Mouse (Mus musculus) urinary bladder, postnatal 10 days (tissue): ENCODE measurements around the gene Eif2b4.

Source experiments
- DNase-seq: peaks from one replicate; pipeline ENCODE4 v3.0.0; 2022; ENCODE audit warnings: low spot score

The Eif2b4 gene

GRCm38 (mm10) chr5:31199893-31200292 lies 6.7 kb upstream of the Eif2b4 start:
- no peak for DNase-seq

DNA sequence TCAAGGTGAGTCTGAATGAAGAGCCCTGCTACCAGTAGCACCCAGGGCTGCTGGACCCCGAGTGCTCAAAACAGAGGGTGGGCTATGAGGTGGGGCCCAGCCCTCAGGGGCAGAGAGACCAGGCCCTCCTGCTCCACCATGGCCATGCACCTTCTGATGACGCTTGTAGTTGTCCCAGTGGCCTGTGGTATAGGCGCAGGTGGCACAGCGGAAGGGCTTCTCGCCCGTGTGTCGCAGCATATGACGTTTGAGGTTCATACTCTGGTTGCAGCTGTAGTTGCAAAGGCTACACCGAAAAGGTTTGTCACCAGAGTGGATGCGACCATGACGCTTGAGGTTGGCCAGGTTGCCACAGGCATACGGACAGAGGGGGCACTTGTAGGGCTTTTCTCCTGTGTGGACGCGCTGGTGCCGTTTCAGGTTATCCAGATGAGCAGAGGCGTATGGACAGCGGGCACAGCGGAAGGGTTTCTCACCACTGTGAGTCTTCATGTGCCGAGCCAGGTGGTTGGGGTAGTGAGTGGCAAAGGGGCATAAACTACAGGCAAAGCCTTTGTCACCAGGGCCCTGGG lies 6.2 kb upstream of the Eif2b4 start:
- no peak for DNase-seq

DNA sequence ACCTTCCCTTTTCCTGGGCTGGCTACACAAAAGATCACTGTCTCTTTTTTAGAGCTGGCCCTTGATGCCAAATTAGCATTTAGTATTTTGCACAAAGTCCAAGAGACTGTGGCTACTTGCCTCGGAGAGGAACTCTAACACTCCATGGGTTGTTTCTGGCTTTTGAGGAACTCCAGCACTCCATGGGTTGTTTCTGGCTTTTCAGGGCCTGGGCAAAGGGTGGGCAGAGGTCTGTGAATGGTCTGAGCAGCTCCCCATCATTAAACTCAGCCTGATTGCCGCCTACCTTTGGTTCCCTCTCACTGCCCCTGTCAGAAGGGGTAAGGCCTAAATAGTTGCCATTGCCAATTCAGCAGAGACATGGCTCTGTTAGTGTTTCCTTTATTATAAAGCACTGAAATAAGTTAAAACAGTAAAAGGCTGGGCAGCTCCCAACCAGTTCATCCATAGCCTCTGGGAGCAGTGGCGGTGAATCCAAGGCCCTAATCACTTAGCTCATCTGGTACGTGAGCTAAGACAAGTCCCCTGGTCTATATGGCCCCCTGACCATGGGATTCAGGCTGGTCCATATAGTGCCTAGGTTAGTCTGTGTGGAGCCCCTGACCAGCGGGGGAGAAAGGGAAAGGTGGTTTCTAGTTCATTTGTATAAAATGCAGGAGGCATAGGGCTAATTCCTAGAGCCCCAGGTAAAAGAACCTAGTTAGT lies 5.5 kb upstream of the Eif2b4 start:
- no peak for DNase-seq

GRCm38 (mm10) chr5:31198170-31198569 lies 4.9 kb upstream of the Eif2b4 start:
- no peak for DNase-seq

DNA sequence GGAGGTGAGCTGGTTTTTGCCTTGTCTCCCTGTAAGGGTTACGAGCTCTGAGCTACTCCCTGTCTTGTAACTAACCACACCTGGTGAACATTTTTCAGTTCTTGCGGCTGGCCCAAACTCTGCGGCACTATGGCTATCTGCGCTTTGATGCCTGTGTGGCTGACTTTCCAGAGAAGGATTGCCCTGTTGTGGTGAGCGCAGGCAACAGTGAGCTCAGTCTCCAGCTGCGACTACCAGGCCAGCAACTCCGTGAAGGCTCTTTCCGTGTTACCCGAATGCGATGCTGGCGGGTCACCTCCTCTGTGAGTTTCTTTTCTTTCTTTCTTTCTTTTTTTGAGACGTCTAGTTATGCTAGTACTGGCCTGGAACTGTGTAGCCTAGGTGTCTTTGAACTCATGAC lies 3.8 kb upstream of the Eif2b4 start:
- DNase-seq: no peak

DNA sequence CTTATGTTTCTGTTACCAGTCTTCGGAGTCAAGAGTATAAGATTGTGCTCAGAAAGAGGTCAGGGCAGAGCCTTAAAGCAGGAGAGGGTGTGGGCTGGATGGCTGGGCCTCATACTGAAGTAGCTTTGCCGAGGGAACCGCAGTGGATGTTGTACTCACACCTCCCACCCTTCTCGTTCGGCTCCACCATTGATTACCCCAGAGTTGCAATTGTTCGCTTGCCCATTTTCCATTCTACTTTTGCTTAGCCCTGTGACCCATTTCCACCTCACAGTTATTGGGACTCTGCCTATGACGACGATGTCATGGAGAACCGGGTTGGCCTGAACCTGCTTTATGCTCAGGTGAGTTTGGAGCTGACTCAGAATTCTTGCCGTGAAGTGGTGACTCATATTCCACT lies 3.0 kb upstream of the Eif2b4 start:
- no peak for DNase-seq

GRCm38 (mm10) chr5:31195671-31196070 lies 2.4 kb upstream of the Eif2b4 start:
- DNase-seq: no peak

DNA sequence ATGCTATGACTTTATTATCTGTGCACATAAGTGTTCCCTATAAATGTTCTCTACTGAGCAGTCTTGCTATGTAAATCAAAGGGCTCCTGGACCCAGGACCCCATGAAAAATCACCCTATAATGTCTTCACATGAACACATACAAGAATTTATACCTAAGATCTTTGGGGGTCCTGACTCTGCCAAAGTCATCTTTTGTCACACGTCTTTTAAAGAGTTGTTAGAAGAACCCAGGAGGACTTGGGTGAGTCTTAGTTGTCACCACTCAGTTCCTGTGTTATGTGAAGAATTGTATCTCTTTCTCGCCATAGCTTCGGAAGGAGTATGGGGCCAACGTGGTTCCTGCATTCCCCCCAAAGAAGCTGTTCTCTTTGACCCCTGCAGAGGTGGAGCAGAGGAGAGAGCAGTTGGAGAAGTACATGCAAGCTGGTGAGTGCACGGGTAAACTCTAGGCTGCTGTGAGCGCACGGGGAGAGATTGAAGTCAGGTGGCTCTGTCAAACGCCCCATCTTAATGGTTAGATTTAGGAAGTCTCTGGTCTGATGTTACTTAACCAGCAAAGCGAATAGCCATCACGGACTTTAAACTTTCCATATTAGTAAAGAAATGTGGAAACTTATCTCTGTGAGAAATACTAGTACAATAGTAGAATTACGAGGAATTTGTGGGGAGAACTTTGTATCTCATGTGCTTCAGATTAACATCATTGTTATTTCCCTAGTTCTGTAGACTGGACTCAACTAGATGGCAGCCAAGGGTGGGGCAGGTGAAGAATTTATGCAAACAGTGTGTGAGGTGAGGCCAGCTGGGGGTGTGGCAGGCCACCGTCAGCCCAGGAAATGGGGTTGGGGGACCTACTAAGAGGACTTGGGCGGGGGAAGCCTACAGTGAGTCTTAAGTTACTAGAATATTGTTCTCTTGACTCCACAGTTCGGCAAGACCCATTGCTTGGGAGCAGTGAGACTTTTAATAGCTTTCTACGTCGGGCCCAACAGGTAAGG lies 1.6 kb upstream of the Eif2b4 start:
- DNase-seq: no peak

GRCm38 (mm10) chr5:31193631-31194281 lies 526 bp upstream of the Eif2b4 start:
- no peak for DNase-seq

- peak; percentile 39 for DNase-seq
These were observed 938 bp downstream of the Eif2b4 start for GRCm38 (mm10) chr5:31192045-31192938.

DNA sequence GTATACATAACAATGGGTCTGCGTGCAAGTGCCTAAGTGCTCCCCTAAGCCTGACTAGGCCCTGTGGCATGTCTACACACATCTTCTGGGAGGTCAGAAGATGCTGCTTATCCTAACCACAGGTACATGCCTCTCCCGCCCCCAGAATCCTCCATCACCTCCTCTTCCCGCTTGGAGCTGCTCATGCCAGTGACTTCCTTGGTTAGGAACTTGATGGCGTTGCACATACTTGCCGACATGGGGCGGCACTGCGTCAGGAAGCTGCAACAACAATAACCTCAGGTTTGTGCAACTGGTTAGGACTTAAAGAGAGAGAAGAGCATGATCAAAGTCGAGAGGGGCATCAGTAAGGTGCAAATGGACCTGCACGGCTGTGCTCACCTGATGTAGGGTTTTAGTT lies 3.0 kb downstream of the Eif2b4 start:
- DNase-seq: no peak

GRCm38 (mm10) chr5:31188223-31188840 lies 4.9 kb downstream of the Eif2b4 start:
- DNase-seq: no peak

- DNase-seq: no peak
These were observed 9.6 kb downstream of the Eif2b4 start for GRCm38 (mm10) chr5:31183678-31184077.

DNA sequence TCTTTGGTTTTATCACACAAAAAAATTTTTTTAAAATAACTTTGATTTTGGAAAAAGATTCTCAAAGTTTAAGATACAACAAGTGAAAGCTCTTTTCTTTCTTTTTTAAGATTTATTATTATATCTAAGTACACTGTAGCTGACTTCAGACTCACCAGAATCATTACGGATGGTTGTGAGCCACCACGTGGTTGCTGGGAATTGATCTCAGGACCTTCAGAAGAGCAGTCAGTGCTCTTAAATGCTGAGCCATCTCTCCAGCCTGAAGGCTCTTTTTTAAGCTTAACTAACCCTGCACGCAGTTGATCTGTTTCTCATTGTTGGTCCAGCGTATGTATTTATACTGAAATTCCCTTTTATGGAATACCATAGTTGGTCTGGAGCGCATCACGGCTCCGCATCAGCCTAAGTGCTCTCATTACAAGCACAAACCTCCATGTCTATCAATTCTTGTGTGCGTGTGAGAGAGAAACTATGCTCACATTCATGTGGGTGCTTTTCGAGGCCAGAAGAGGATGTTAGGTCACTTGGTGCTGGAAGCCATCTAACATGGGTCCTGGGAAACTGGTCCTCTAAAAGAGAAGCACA lies 12.0 kb downstream of the Eif2b4 start:
- DNase-seq: no peak

GRCm38 (mm10) chr5:31179766-31180630 lies 13.2 kb downstream of the Eif2b4 start, which contains the start of the genes Gm29609 and Gtf3c2:
Gene Gm29609 (minus strand): TSS chr5:31179911.
Gene Gtf3c2 (minus strand): TSS chr5:31180144.
- peak; percentile 80 for DNase-seq

- DNase-seq: no peak
These were observed 13.9 kb downstream of the Eif2b4 start for GRCm38 (mm10) chr5:31179301-31179765.

DNA sequence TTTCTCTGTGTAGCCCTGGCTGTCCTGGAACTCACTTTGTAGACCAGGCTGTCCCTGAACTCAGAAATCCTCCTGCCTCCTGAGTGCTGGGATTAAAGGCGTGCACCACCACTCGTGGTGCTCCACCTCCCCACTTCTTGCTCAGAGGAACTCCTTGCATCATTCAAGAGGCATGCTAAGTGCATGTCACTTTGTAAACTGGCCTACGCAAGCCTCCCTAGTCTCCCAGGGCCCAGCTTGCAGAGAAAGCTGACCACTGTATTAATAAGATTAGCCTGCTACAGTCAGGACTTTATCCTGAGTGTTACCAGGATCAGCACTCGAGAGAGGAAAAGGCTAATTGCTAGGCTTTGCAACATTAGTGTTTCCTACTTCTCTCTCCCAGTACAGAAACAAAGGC lies 24.6 kb downstream of the Eif2b4 start:
- DNase-seq: no peak

DNA sequence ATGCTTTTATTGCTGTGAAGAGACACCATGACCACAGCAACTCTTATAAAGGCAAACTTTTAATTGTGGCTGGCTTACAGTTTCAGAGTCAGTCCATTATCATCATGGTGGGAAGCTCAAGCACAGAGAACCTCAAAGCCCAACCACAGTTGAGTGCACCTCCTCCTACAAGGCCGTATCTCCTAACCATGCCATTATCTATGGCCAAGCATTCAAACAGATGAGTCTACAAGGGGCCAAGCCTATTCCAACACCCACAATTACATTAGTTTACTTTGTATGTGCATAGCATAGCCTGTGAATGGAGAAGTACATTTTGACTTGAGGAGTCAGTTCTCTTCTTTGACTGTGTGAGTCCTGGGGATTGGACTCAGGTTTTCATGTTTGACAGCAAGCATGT lies 28.4 kb downstream of the Eif2b4 start:
- DNase-seq: no peak

GRCm38 (mm10) chr5:31162462-31162861 lies 30.8 kb downstream of the Eif2b4 start:
- DNase-seq: no peak
